Mouse (Mus musculus) bone marrow, adult 2 months (tissue): Measurements from ENCODE around the gene Atxn1. TPM values are rescaled to one million over a fixed set of nuclear protein-coding genes. Genes with fewer than 3 reads are reported as not detected.

ENCODE experiments used
- H3K27ac ChIP-seq: fragments of 200-500 bp; 2 replicates; pipeline ENCODE4 v1.5.1; 2012; ENCODE audit warnings: low read depth, mild to moderate bottlenecking, control low read depth, inconsistent platforms, low read length; ENCODE audit not compliant: control insufficient read depth, poor library complexity, insufficient read depth
- H3K4me1 ChIP-seq: fragments of 200-500 bp; 2 replicates; pipeline ENCODE4 v1.6.1; 2011; ENCODE audit warnings: low read length; ENCODE audit not compliant: control insufficient read depth, insufficient read depth
- H3K4me3 ChIP-seq: fragments of 200-500 bp; replicated peaks from 2 replicates; pipeline ENCODE3; 2011; ENCODE audit warnings: mild to moderate bottlenecking, low read depth, low read length, control low read depth; ENCODE audit not compliant: control insufficient read depth
- CTCF ChIP-seq: fragments of 200-500 bp; IDR thresholded peaks from 2 replicates; pipeline ENCODE4 v1.5.1; 2011; ENCODE audit warnings: low read length, control low read depth; ENCODE audit not compliant: control insufficient read depth, insufficient read depth
- POLR2A ChIP-seq: fragments of 200-500 bp; IDR thresholded peaks from 2 replicates; pipeline ENCODE4 v1.6.1; 2011; ENCODE audit warnings: low read depth, mild to moderate bottlenecking, control low read depth, low read length, borderline replicate concordance; ENCODE audit not compliant: control insufficient read depth
- WGBS: fragments of 180-500 bp; shearing (Covaris S2); methylation state at CpG from one replicate; pipeline ENCODE4 v1.1.7; 2018; 5-methylcytosine and 5-hydroxymethylcytosine counted together
- polyA plus RNA-seq: library from polyadenylated mRNA; stranded (reverse); fragments of >200 nt; gene quantifications from 2 replicates; pipeline ENCODE4 v1.2.4, GENCODE M21; 2011; ENCODE audit warnings: low replicate concordance; ENCODE audit not compliant: missing spikeins, insufficient read depth, insufficient read length

Gene Atxn1
- polyA plus RNA-seq, 1 experiment = 5.8 TPM

DNA sequence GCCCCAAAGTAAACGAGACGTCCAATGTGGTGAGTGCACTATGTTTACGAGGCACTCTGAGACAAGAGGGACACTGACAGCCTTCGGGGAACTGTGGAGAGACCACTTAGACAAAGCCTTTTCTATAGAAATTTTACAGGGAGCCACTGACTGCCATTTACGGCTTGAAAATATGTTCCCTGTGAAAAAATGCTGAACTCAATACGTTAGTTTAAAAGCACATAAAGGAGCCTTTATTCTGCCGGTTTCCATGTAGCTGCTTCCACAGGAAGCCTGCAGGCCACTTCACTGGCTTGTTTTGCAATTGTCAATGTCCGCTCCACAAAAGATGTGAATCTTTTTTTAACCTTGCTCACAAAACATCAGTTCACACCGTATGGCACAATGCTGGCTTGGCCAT lies 186.6 kb downstream of the Atxn1 start:
- H3K4me1 ChIP-seq = no peaks in the 10 kb centered on the region
- no peak overlapping the region for H3K27ac ChIP-seq
- no peak for TF ChIP-seq CTCF
- TF ChIP-seq POLR2A = no peak
- 61% methylated on average over 9 of the region's 9 CpGs for WGBS
- no peak overlapping the region for H3K4me3 ChIP-seq

DNA sequence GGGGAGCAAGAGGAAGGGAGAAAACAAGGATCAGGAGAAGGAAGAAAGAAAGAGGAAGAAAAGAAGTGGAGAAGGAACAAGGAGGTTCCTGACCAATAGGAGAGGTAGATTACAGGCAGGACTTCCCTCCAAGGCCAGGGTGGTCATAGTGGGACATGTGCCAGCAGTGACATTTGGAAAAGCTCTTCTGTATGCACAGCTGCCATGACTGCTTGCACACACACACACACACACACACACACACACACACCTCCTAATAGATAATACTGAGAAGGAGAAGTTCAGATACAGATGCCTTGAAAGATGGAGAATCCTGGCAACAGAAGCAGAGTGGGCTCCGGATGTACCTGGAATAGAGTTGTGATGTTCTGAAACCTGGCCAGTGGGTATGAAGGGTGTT lies 189.3 kb downstream of the Atxn1 start:
- WGBS = 82% methylated on average over 1 of the region's 1 CpGs
- no peak overlapping the region for H3K27ac ChIP-seq

DNA sequence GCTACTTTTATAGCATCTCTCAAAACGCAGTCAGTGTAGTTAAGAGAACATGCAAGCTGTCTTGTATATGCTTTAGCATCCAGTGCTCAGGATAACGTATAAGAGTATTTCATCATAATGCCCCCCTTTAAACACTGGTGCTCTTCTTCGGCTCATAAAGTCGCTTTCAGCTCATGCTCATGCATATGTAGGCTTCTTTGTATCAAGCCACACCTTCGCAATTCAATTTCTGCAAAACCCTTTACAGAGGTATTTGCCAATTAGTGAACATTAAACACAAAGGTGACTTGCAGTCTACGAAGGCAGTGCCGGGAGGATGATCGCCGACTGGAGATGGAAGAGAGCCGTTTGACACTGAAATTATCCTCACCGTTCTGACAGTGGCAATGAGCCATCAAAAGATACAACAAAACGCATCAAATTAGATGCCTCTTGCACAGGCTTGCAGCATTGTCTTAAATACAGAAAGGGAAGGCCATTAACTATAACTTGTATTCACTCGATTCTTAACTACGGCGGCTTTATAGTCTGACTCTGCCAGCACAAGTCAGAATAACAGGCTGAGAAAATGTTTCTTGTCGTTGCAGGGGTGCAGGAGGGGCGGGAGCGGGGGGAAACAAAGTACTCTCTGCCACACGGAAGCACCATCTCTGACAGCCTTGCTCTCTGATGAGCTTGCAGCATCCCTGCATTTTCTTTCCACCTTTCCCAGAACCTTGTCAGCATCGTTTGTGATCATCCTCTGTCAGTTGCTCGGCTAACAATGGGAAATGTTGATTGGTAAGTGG lies 191.2 kb downstream of the Atxn1 start:
- no peaks in the 10 kb centered on the region for H3K4me1 ChIP-seq
- TF ChIP-seq CTCF = no peak
- TF ChIP-seq POLR2A = no peak
- no peak overlapping the region for H3K4me3 ChIP-seq
- H3K27ac ChIP-seq = no peak overlapping the region
- WGBS = 85% methylated on average over 21 of the region's 21 CpGs

More for the DNA sequence above, 189.3 kb downstream of the Atxn1 start:
- TF ChIP-seq CTCF = no peak
- no peak for TF ChIP-seq POLR2A
- H3K4me1 ChIP-seq = no peaks in the 10 kb centered on the region
- no peak overlapping the region for H3K4me3 ChIP-seq

DNA sequence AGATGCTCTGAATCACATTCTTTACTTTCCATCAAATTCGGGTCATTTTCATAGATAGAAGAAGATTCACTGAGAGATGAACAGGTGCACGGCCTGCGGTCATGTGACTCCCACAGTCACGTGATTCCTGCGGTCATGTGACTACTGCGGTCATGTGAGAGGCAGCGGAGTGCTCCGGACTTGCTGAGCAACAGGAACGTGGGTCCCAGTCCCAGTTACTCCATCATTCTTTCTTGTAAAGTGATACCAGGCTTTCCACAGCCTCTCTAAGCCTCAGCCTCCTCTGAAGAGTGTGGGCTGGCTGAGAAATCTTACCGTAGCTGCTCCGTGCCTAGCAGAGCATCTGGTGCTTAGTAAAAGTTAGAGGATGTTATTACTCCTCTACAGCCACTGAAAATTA lies 195.1 kb downstream of the Atxn1 start:
- TF ChIP-seq CTCF (no peak), POLR2A (no peak)
- 89% methylated on average over 11 of the region's 11 CpGs for WGBS
- H3K27ac ChIP-seq = no peak overlapping the region
- no peak overlapping the region for H3K4me3 ChIP-seq
- H3K4me1 ChIP-seq = no peaks in the 10 kb centered on the region

DNA sequence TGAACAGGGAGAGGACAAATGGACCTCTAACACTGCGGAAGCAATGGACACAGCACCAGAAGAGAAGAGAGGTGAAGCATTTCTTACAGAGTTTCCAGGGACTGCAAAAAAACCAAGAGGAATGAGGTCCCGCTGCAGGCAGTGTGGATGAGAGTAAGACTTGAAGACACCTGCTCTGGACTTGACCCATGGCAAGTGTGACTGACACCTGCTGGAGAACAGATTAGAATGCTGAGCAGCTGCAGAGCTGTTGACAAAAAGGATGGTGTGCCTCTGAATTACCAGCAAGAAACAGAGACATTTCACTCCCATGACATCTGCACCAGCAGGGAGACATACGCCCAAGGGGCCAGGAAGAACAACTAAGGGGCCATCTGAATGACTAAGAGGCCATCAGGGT lies 196.6 kb downstream of the Atxn1 start:
- Histone ChIP-seq H3K27ac (no peak overlapping the region), H3K4me3 (no peak overlapping the region), H3K4me1 (no peaks in the 10 kb centered on the region)
- TF ChIP-seq POLR2A = no peak
- no peak for TF ChIP-seq CTCF
- WGBS = 75% methylated on average over 3 of the region's 3 CpGs

DNA sequence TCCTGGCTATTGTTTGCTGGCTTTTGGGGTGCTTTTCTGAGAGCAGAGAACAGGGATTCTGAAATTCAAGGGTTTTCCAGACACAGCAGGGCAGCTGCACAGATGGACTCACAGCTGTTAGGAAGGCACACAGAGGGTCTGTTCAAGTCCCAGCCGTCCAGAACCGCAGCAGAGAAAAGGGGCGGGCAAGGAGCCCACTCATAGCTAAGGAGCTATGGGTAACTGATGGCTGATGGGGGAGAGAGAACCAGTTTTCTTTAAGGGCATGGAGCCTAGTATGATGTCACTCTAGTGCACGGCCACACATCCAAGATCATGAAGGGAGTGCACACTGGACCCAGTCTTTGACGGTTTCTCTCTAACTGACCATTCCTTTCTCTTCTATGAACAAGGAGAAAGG lies 200.5 kb downstream of the Atxn1 start:
- Histone ChIP-seq H3K4me1 (no peaks in the 10 kb centered on the region), H3K27ac (no peak overlapping the region), H3K4me3 (no peak overlapping the region)
- no peak for TF ChIP-seq CTCF
- no peak for TF ChIP-seq POLR2A
- WGBS = 86% methylated on average over 5 of the region's 5 CpGs

DNA sequence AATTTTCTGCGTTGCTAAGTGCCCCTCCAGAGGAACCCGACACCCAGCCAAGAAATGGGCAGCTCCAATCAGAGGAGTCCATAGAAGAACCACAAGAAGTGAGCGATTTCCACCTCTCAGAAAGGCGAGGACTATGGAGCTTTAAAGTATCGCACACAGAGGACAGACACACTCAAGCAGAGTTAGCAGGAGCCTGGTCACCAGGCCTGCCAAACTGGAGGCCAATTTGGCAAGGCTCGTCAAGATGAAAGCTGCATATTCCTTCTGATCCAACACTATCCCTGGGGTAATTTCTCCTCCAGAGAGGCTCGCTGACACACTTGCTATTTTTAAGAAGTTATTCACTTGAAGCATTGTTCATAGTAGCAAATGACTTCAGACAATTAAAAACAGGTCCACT lies 202.5 kb downstream of the Atxn1 start:
- Histone ChIP-seq H3K4me1 (no peaks in the 10 kb centered on the region), H3K4me3 (no peak overlapping the region), H3K27ac (no peak overlapping the region)
- 75% methylated on average over 7 of the region's 7 CpGs for WGBS
- TF ChIP-seq POLR2A (no peak), CTCF (no peak)

DNA sequence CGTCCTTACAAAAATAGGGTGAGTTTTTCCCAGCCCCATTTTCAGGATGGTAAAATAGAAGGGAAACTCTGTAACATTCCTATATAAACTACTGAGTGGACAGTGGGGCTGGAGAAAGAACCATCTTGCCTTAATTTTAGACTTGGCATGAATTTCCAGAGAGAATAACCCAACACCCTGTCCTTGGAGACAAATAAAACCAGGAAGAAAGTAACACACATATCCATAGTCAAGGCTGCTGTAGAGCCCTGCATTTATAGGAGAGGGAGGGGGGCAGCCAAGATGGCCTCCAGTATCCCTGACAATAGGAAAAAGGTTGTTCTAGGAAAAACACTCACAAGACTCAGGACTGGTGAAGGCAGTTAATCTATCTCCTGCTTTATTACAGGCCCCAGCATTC lies 210.3 kb downstream of the Atxn1 start:
- no peaks in the 10 kb centered on the region; the same call in 1 of the 2 replicates for H3K4me1 ChIP-seq
- TF ChIP-seq CTCF (no peak), POLR2A (no peak)
- WGBS = 74% methylated on average over 1 of the region's 1 CpGs
- no peak overlapping the region for H3K4me3 ChIP-seq
- no peak overlapping the region for H3K27ac ChIP-seq

DNA sequence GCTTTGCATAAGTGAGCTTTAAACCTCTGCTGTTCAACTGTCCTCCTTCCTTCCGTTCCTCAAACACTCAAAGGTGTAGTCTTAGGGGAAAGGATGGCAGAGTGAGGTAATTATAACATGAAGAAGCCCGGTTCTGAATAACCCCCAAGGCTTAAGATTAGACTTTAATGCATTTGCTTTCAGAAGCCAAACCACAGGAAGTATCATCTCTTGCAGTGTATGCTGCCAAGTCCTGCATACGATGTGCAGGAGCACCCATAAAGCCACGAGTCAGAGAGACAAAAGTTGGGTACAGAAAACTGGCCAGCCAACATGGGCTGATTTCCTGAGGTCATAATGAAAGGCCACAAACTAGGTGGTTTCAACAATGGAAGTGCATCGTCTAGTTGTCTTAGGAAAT lies 212.3 kb downstream of the Atxn1 start:
- WGBS = 12% methylated on average over 5 of the region's 5 CpGs
- Histone ChIP-seq H3K4me1 (no peaks in the 10 kb centered on the region; the same call in 1 of the 2 replicates), H3K4me3 (no peak overlapping the region), H3K27ac (no peak overlapping the region)
- TF ChIP-seq CTCF (no peak), POLR2A (no peak)
